Mouse (Mus musculus): ENCODE results near the gene Itgb4.
A peak's percentile ranks its signal among the peaks of the same experiment; 100 is the strongest.

The Itgb4 gene

GRCm38 (mm10) chr11:116053510-116054229, 79.2 kb downstream of the Itgb4 start:
- TF ChIP-seq GATA4 (IDR thresholded peaks at IDR 0.05; ENCODE audit: insufficient replicate concordance, low read length): no peak

- no peak for TF ChIP-seq GATA4 (IDR thresholded peaks at IDR 0.05; ENCODE audit: insufficient replicate concordance, low read length)
These were observed 81.4 kb downstream of the Itgb4 start for GRCm38 (mm10) chr11:116055873-116056272.

DNA sequence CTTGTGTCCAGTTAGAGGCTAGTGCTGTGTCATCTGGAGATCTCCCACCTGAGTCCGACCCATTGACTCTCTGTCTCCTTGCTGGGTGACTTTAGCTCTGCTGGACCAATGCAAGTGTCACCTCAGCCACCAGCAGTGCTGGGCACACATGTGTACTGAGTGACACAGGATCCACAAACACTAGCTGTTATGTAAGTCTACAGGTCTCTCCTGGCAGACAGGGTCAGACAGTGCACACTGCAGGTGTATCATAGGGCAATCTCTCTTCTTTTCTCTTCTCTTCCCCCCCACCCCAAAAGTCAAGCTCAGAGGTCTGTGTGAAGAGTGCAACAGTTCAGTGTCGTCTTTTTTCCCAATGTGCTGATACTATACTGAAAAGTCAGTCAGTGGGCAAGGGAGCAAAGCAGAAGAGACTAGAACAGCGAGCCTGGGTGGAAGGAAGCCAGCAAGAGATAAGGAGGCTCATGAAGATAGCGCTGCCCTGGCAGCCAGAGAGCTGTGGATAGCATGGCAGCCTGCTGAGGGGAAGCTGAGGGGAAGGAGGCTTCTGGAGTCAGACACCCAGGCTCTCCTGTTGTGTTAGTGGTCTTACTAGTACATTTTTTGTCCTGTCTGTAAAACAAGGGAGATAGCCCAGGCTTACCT, 82.8 kb downstream of the Itgb4 start:
- TF ChIP-seq GATA4 (IDR thresholded peaks at IDR 0.05; ENCODE audit: insufficient replicate concordance, low read length): peak; percentile 52; the same call in 1 of the 2 replicates
